Mouse (Mus musculus) right cerebral cortex, postnatal 25 days (tissue): ENCODE data around the gene Btbd11.

Experiments
- DNase-seq: peaks from one replicate; pipeline ENCODE4 v3.0.0; 2022

The Btbd11 gene

GRCm38 (mm10) chr10:85482064-85482473, 95.5 kb downstream of the Btbd11 start:
- DNase-seq, result peak; percentile 31

DNA sequence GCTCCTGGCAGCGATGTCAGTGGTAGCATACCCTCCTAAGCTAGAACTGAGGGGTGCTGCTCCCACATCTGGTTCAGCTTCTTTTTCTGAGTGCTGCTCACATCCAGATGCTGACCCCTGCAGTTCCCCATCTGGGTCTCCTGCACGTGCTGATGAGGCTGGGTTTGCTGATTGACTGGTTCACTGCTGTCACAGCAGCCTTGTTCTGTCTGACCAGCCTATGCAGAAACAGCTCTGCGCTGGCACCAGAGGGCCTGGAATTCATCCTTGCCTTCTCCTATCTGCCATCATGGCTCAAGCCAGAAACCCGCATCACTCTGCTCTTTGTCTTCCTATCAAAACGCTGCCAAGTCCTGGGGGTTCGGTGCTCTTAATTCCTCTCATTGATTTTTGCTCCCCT, 95.9 kb downstream of the Btbd11 start:
- DNase-seq, result no peak

GRCm38 (mm10) chr10:85486456-85486855, 99.8 kb downstream of the Btbd11 start:
- DNase-seq, result no peak

- DNase-seq, result no peak
These were observed 106.0 kb downstream of the Btbd11 start for GRCm38 (mm10) chr10:85492583-85492982.

DNA sequence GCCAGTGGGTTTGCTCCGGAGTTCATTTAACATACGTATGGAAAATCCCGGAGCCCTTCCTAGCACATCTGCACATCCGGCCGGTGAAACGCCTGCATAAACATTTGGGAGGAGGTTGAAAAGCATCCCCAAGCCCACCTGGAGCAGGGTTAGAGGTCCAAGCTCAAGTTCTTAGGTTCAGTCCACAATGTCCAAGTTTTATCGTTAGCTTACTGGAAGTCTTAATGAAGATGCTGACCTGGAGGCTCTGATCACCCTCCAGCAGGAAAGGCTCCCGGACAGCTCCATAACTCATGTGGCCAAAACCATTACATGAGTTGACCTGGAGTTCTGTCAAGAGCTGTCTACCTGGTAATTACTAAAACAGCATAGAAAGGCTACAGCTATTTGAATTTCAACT, 109.7 kb downstream of the Btbd11 start:
- DNase-seq, result no peak

GRCm38 (mm10) chr10:85496981-85497380, 110.4 kb downstream of the Btbd11 start:
- DNase-seq, result no peak

DNA sequence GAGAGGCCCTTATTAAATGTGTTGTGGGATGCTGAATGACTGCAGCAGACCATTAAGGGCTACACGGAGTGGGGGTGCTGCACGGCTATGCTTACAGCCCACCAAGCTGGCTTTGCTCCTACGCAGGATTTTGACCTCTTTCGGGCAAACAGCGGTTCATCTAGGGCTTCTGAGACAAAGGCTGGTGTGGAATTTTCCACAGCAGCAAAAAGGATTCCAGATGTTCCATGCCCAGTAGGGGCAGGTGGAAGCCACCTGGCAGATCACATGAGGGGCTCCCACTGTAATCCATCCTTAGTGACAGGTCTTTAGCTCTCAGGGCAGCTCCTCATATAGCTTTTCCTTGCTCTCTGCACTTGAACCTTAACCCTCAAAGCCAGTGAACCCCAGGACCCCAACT, 111.3 kb downstream of the Btbd11 start:
- no peak for DNase-seq

DNA sequence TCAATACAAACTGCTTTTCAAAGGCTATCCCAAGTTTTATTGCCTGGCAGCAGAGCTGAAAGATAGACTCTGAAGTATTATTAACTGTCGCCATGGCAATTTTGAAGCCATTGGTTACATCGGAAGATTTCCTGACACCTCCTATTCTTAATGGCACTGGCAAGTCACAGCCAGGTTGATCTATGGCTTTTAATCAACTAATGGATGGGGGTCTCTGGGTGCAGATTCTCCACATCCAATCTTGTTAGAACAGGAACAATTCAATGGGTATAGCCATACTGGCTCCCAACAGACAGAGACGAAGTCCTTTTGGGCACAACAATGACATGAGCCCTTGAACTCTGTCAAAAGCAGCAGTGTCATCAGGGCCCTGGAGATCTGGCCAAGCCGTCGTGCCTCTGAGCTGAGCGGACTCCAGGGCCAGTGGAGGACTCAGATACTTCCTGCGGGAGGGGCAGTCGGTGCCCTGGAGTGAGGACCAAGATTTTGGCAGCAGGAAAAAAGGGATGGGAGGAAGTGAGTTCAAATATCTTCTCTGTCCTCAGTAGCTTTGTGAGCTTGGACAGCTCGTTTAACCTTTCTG, 114.0 kb downstream of the Btbd11 start:
- no peak for DNase-seq

GRCm38 (mm10) chr10:85501966-85502566, 115.5 kb downstream of the Btbd11 start:
- DNase-seq, result no peak

- DNase-seq, result no peak
These were observed 116.0 kb downstream of the Btbd11 start for GRCm38 (mm10) chr10:85502656-85503055.

GRCm38 (mm10) chr10:85503453-85503852, 116.8 kb downstream of the Btbd11 start:
- no peak for DNase-seq

DNA sequence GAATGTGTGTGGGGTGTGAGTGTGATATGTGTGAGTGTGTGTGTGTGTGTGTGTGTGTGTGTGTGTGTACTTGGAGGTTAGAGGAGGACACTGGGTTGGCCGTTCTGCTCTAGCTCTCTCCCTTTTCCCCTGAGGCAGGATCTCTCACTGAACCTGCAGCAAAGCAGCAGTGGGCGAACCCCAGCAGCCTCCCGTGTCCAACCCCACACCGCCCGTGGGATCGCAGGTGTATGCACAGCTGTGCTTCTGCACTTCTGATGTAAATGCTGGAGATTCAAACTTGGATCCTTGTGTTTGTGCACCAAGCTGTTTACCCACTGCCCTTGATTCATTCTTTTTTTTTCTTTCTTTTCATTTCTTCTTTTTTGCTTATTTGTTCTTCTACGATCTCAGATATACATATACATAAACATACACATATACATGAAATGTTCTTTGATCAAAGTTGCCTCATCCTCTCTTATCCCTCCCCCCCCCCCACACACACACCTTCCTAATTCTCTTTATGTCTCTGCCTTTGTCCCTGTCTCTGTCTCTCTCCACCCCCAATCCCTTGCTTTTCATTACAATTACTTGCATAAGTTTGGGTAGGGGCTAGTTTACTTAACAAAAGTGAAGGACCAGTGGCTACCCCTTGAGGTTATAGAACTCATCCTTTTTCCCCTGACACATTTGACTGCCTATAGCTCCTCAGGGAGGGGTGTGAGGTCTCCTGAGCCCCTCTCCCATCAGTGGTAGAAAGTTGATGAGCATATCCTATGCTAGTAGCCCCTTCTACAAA, 120.8 kb downstream of the Btbd11 start:
- no peak for DNase-seq

DNA sequence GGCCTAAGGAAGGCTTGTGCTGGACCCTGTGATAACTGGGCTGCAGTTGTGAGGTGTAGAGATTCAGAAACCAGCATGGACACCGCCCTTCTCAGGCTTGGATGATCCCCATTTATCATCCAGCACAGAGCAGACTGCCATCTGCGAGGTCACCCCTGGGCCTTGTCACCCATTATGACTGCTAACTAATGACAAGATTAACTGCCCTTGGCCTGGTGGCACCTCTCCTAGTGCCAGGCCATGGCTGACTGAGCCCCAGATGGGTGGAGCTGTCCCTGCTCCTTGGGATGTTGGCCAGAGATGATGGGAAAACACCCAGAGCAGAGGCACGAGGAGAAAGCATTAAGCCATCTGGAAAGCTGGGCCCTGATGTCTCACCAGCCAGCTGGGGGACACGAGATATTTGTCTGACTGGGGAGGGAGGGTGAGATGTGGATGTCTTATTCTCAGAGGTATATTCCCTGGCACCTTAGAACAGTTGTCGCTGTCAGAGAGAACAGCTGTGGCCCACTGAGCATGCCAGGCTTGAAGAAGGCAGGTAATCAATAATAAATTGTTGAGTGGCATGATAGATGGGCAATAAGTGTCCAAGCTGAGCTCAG, 121.7 kb downstream of the Btbd11 start:
- no peak for DNase-seq

DNA sequence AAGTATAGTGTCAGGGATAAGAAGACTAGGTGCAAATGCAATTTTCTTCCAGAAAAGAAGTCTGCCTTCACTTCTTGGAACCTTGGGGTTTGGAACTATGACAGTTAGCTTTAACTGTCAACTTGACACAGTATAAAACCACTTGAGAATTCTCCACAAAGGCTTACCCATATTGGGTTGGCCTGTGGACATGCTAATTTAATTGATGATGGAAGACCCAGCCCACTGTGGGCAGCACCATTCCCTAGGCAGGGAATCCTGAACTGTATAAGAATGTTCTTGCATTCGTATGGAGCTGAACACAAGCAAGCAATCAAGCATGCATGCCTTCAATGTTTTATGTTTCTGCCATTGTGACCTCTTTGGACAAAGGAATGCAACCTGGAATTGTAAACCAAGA, 122.4 kb downstream of the Btbd11 start:
- DNase-seq, result no peak

- no peak for DNase-seq
These were observed 123.7 kb downstream of the Btbd11 start for GRCm38 (mm10) chr10:85510329-85510728.

DNA sequence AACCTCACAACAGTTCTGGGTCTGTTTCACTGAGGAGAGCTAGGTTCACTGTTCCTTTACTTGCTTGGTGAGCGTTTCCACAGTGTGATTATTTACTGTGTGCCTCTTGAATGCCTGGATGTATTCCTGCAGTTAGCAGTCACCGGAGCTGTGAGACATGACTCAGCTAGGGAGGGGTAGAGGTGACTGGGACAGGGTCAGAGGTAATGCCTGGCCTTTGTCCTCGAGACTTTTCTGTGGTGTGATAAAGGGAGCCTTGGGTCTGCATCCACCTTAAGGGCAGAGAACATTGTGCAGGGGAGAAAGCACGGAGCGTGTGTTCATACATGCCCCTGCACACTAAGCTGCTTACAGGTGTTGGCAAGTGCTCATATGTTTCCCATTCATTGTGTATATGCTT, 126.2 kb downstream of the Btbd11 start:
- no peak for DNase-seq

- no peak for DNase-seq
These were observed 130.9 kb downstream of the Btbd11 start for GRCm38 (mm10) chr10:85517223-85518110.

DNA sequence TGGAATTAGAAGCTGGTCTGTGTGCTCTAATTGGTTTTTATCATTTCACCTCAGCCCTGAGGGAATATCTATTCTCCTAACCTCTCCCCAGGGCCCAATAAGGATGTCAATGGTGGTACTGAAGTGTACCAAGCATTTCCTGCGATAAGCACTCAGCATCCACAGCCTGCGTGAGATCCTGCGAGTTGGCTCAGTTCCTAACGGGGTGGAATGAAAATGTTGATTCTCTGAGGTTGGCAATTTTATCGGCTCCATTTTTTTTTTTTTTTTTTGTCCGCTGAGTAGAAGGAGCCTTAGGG, 131.4 kb downstream of the Btbd11 start:
- no peak for DNase-seq

GRCm38 (mm10) chr10:85522220-85522760, 135.7 kb downstream of the Btbd11 start:
- DNase-seq, result no peak

DNA sequence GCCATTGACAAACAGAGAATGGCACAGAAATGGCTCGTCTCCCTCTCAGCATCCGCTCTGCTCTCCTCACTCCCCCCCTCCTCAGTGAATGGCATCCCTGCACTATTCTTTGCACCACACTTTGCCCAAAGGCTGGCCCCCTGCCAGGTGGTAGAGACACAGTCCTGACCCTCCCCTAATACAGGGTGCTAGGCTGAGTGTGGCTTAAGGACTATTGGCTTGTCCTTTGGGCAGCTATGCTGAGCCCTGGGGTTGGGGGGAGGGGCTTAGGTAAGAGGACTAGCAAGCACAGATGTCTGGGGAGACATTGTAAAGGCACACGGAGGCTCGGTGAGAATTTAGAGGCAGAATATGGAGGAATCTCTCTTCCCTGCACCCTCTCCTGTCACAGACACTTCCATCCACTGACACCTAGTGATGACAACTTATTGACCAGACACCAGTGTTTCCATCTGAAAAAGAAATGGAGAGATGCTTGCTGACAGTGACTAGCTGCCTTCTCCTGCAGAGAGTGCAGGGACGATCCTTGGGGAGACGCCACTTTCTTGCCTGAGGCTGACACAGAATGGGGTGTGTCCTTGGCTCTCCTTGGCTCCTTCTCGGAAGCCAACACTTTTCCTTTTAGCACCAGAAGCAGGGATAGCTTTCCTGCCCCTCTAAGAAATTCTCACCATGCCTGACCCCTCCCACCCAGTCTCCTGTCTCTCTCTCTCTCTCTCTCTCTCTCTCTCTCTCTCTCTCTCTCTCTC, 138.8 kb downstream of the Btbd11 start:
- no peak for DNase-seq

DNA sequence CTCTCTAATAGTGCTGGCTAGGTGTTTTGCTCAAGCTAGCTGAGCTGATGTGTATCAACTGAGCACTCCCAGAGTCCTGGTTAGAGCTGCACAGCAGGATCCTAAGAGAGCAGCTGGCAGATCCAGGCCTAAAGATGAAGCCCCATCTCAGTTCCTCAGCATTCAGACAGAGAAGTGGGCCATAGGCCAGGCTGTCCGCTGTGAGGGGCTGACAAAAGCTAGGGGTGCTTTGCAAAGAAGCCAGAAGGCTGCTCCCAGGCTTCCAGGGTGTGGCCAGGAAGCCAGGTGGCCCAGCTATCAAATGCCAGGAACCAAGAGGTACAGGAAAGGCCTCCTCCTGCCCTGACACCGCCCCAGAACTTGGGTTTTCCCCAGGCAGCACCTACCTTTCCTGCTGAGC, 140.0 kb downstream of the Btbd11 start:
- no peak for DNase-seq

DNA sequence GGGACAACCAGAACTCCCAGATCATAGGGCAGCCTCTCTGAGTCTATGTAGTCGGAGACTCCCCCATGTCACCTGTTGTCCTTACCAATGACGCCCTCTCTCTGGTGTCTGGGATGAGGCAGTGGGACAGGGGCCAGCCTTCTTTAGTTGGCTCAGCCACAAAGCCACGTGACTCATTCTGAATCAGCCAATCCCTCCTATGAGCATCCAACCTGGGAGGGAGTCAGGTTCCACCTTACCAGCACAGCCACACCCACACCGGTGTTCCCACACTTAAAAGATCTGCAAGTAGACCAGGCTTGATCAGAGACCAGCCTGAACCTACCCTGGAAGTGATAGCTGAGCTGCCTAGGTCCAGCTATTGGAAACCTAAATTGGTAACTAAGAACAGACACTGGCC, 141.1 kb downstream of the Btbd11 start:
- no peak for DNase-seq
